Mouse (Mus musculus) heart, adult 2 months (tissue): ENCODE data around the gene Gk5. TPM values are rescaled to one million over a fixed set of nuclear protein-coding genes. Genes with fewer than 3 reads are reported as not detected.

Source experiments
- DNase-seq, 2 experiments: peaks; one replicate each; pipeline ENCODE4 v3.0.0; 2021
- H3K27ac ChIP-seq: fragments of 200-600 bp; 2 replicates; pipeline ENCODE4 v1.8.1; 2022
- H3K27me3 ChIP-seq: fragments of 200-500 bp; 2 replicates; pipeline ENCODE4 v1.6.1; 2012; ENCODE audit warnings: mild to moderate bottlenecking, low read length, inconsistent platforms, mixed read lengths; ENCODE audit not compliant: control insufficient read depth, insufficient read depth
- H3K36me3 ChIP-seq: fragments of 200-500 bp; 2 replicates; pipeline ENCODE4 v1.6.1; 2012; ENCODE audit warnings: low read length, inconsistent platforms; ENCODE audit not compliant: control insufficient read depth, insufficient read depth
- H3K4me1 ChIP-seq: fragments of 200-500 bp; 2 replicates; pipeline ENCODE4 v1.6.1; 2011; ENCODE audit warnings: low read length; ENCODE audit not compliant: control insufficient read depth, insufficient read depth
- H3K4me3 ChIP-seq: fragments of 200-600 bp; 2 replicates; pipeline ENCODE4 v1.8.1; 2022
- H3K79me2 ChIP-seq: fragments of 200-500 bp; replicated peaks from 2 replicates; pipeline ENCODE4 v1.6.1; 2012; ENCODE audit warnings: mild to moderate bottlenecking, inconsistent platforms, low read length, moderate library complexity, mixed read lengths; ENCODE audit not compliant: control insufficient read depth, insufficient read depth
- H3K9ac ChIP-seq: fragments of 200-500 bp; 2 replicates; pipeline ENCODE4 v1.6.1; 2012; ENCODE audit warnings: low read depth, mild to moderate bottlenecking, control low read depth, inconsistent platforms, low read length, mixed read lengths
- CTCF ChIP-seq: fragments of 200-600 bp; IDR thresholded peaks from 2 replicates; pipeline ENCODE4 v1.8.1; 2022; ENCODE audit warnings: antibody characterized with exemption, mild to moderate bottlenecking, moderate library complexity
- EP300 ChIP-seq: fragments of 200-500 bp; IDR thresholded peaks from 2 replicates; pipeline ENCODE4 v1.6.1; 2011; ENCODE audit warnings: low read depth, low read length, control low read depth; ENCODE audit not compliant: insufficient read depth
- POLR2A ChIP-seq: fragments of 200-500 bp; IDR thresholded peaks from 2 replicates; pipeline ENCODE4 v1.6.1; 2011; ENCODE audit warnings: mild to moderate bottlenecking, low read depth, low read length, control low read depth; ENCODE audit not compliant: insufficient read depth
- whole genome bisulfite sequencing: fragments of 180-500 bp; shearing (Covaris S2); methylation state at CpG from one replicate; pipeline ENCODE4 v1.1.7; 2018; 5-methylcytosine and 5-hydroxymethylcytosine counted together
- intact Hi-C: fragments of 180-260 bp; cut with DNase I; formaldehyde crosslinking; loops from one replicate; pipeline ENCODE4 v1.15.1; 2025
- polyA plus RNA-seq: library from polyadenylated mRNA; depleted of rRNA; stranded (reverse); fragments of >200 nt; gene quantifications from 2 replicates; pipeline ENCODE4 v1.2.3, GENCODE M21; 2012
- total RNA-seq, 2 experiments: library from RNA; stranded (reverse); gene quantifications; 2 replicates each; pipeline ENCODE4 v1.2.3; 2021

The Gk5 gene
- total and polyA plus RNA-seq, 3 experiments, result 2.0 to 3.1 (median 2.7) TPM

- Histone ChIP-seq H3K4me3 (no peak overlapping the region), H3K27me3 (no peaks in the 10 kb centered on the region), H3K36me3 (no peaks in the 10 kb centered on the region), H3K27ac (no peak overlapping the region), H3K79me2 (no peaks in the 10 kb centered on the region), H3K9ac (no peak overlapping the region), H3K4me1 (no peaks in the 10 kb centered on the region)
- DNase-seq, result no peak
- TF ChIP-seq POLR2A, result no peak
- TF ChIP-seq CTCF, result no peak
- no peak for TF ChIP-seq EP300
- intact Hi-C loops, result loop anchor here (5.0 kb wide), 1 partner anchor 166 kb away; the partner anchor contains the start of gene Xrn1
- WGBS, result 75% methylated on average over 4 of the region's 4 CpGs
Observed at GRCm38 (mm10) chr9:96118216-96118615, 946 bp upstream of the Gk5 start.

DNA sequence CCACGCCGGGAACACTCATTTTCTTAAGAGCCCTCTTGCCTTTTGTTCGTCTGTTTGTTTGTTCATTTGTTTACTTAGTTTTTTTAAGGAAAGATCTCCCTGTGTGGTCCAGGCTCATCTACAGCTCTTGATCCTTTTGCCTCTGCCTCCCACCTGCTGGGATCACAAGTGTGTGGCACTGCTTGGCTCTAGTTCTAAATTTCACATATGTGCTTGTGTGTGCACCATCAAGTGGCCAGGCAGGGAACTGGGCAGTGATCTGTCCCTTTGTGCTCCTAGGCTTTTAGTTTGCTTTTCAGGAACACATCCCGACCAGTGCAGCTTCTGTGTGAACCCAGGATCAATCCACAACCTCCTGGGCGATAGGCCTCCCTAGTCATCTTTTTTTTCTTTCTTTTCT, 8.8 kb downstream of the Gk5 start:
- Histone ChIP-seq H3K27me3 (no peaks in the 10 kb centered on the region), H3K4me3 (no peak overlapping the region), H3K79me2 (no peaks in the 10 kb centered on the region; the same call in 1 of the 2 replicates), H3K4me1 (no peaks in the 10 kb centered on the region), H3K27ac (no peak overlapping the region), H3K9ac (no peak overlapping the region), H3K36me3 (no peaks in the 10 kb centered on the region)
- TF ChIP-seq POLR2A (no peak), CTCF (peak; percentile 24; the same call in 1 of the 2 replicates), EP300 (no peak)
- 82% methylated on average over 5 of the region's 5 CpGs for WGBS
- no peak for DNase-seq
- intact Hi-C loops, result no loop called here

DNA sequence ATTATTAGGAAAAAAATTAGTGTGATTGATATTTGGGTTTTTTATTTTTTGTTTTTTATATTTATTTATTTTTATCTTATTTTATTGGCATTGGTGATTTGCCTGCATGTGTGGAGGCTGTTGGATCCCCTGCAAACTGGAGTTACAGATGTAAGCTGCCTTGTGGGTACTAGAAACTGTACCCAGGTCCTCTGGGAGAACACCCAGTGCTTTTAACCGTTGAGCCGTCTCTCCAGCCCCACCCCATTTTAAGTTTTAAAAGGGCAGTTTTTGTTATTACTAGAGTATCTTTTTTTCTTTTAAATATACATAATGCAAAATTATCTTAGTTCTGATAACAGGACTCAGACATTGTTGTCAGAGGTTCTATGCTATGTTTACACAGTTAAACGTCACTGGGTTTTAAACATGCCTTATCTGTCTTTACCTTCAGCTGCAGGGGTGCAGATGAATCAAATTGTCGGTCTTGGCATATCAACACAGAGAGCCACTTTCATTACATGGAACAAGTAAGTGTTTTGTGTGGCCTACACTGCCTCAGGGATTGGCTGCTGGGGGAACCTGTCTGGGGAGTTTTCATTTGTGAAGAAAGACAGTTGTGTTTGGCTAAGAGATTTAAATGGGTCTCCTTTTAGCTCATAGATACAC, 13.9 kb downstream of the Gk5 start:
- Histone ChIP-seq H3K27ac (no peak overlapping the region), H3K4me1 (peaks cover 10% of the 10 kb centered on the region), H3K9ac (no peak overlapping the region), H3K4me3 (no peak overlapping the region), H3K79me2 (no peaks in the 10 kb centered on the region), H3K27me3 (no peaks in the 10 kb centered on the region), H3K36me3 (peaks cover 5% of the 10 kb centered on the region)
- 59% methylated on average over 4 of the region's 4 CpGs for WGBS
- DNase-seq, result no peak
- intact Hi-C loops, result loop anchor here (5.0 kb wide), 1 partner anchor 34 kb away; no protein-coding TSS in a partner anchor
- TF ChIP-seq EP300, result no peak
- no peak for TF ChIP-seq POLR2A

GRCm38 (mm10) chr9:96134470-96134869, 15.3 kb downstream of the Gk5 start:
- peaks cover 5% of the 10 kb centered on the region for H3K36me3 ChIP-seq
- no peak for TF ChIP-seq POLR2A
- no peak for TF ChIP-seq CTCF
- no peak for TF ChIP-seq EP300
- no peaks in the 10 kb centered on the region for H3K27me3 ChIP-seq
- H3K4me1 ChIP-seq, result peaks cover 10% of the 10 kb centered on the region
- DNase-seq, result no peak
- H3K4me3 ChIP-seq, result no peak overlapping the region
- H3K27ac ChIP-seq, result peak overlapping the region; percentile 54
- intact Hi-C loops, result loop anchor here (5.0 kb wide), 1 partner anchor 33 kb away; no protein-coding TSS in a partner anchor
- 73% methylated on average over 7 of the region's 7 CpGs for WGBS
- no peak overlapping the region for H3K9ac ChIP-seq
- H3K79me2 ChIP-seq, result no peaks in the 10 kb centered on the region

- H3K4me3 ChIP-seq, result no peak overlapping the region
- intact Hi-C loops, result loop anchor here (5.0 kb wide), 1 partner anchor 32 kb away; no protein-coding TSS in a partner anchor
- 20% methylated on average over 8 of the region's 8 CpGs for WGBS
Observed at GRCm38 (mm10) chr9:96134916-96135315, 15.8 kb downstream of the Gk5 start.

DNA sequence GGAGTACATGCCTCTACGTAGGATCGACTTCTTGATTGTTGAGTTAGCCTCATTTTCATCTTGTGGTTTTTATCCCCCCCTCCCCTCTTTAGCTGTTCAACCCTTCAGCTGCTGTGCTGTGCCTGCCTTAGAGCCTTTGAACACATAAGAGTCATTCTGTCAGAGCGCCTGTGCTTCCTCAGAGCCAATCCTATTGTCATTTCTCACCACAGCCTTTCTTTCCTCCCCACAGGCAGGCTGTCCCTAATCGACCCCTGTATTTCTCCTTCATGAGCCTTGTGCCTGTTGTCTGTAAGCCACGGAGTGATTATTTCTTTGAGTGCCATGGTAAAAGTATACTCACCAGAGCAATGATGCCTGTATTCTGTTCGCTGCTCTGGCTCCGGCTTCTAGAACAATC, 16.3 kb downstream of the Gk5 start:
- Histone ChIP-seq H3K9ac (no peak overlapping the region), H3K4me1 (peaks cover 10% of the 10 kb centered on the region), H3K36me3 (peaks cover 5% of the 10 kb centered on the region), H3K79me2 (no peaks in the 10 kb centered on the region), H3K27me3 (no peaks in the 10 kb centered on the region), H3K4me3 (no peak overlapping the region), H3K27ac (peak overlapping the region; percentile 54)
- DNase-seq, result no peak
- 63% methylated on average over 7 of the region's 7 CpGs for WGBS
- intact Hi-C loops, result no loop called here
- TF ChIP-seq CTCF, result no peak
- no peak for TF ChIP-seq EP300
- TF ChIP-seq POLR2A, result no peak

More at GRCm38 (mm10) chr9:96134916-96135315, 15.8 kb downstream of the Gk5 start:
- H3K27me3 ChIP-seq, result no peaks in the 10 kb centered on the region
- TF ChIP-seq POLR2A (0 out of 2 replicates have a peak, but pooled peaks have one; percentile 11), EP300 (no peak), CTCF (no peak)
- peak overlapping the region; percentile 38; the same call in 1 of the 2 replicates for H3K9ac ChIP-seq
- H3K79me2 ChIP-seq, result no peaks in the 10 kb centered on the region
- peak; percentile 57 to 77 for DNase-seq
- H3K4me1 ChIP-seq, result peaks cover 10% of the 10 kb centered on the region
- peaks cover 5% of the 10 kb centered on the region for H3K36me3 ChIP-seq
- H3K27ac ChIP-seq, result peak overlapping the region; percentile 54
